Mouse (Mus musculus) fat pad, adult 2 months (tissue): ENCODE measurements around the gene Cwc25.
"Not testable (repeated sequence)": the region's sequence is repeated elsewhere in the genome, so short reads cannot be mapped to it uniquely, and the experiment has no call there.

Experiments
- DNase-seq: peaks from one replicate; pipeline ENCODE4 v3.0.0-alpha.2; 2011; ENCODE audit warnings: low read depth, low spot score; ENCODE audit errors: extremely low read depth

Cwc25 gene

GRCm38 (mm10) chr11:97734810-97735209, 31.5 kb downstream of the Cwc25 start:
- DNase-seq: not testable (repeated sequence)

- DNase-seq: no peak
These were observed 32.7 kb downstream of the Cwc25 start for GRCm38 (mm10) chr11:97733689-97734088.

GRCm38 (mm10) chr11:97728730-97729129, 37.6 kb downstream of the Cwc25 start:
- DNase-seq: no peak

- no peak for DNase-seq
These were observed 38.0 kb downstream of the Cwc25 start for GRCm38 (mm10) chr11:97728311-97728710.

GRCm38 (mm10) chr11:97723709-97724108, 42.6 kb downstream of the Cwc25 start:
- DNase-seq: no peak

GRCm38 (mm10) chr11:97721338-97721737, 45.0 kb downstream of the Cwc25 start:
- DNase-seq: no peak

- no peak for DNase-seq
These were observed 47.3 kb downstream of the Cwc25 start for GRCm38 (mm10) chr11:97719041-97719440.

- DNase-seq: no peak
These were observed 48.0 kb downstream of the Cwc25 start for GRCm38 (mm10) chr11:97718281-97718860.

GRCm38 (mm10) chr11:97717369-97718280, 48.7 kb downstream of the Cwc25 start:
- no peak for DNase-seq

- no peak for DNase-seq
These were observed 50.3 kb downstream of the Cwc25 start for GRCm38 (mm10) chr11:97716021-97716420.

- no peak for DNase-seq
These were observed 51.3 kb downstream of the Cwc25 start for GRCm38 (mm10) chr11:97714784-97715760.

GRCm38 (mm10) chr11:97714356-97714755, 52.0 kb downstream of the Cwc25 start:
- DNase-seq: no peak

GRCm38 (mm10) chr11:97713896-97714295, 52.5 kb downstream of the Cwc25 start:
- DNase-seq: no peak

GRCm38 (mm10) chr11:97712286-97712685, 54.1 kb downstream of the Cwc25 start:
- no peak for DNase-seq

GRCm38 (mm10) chr11:97711200-97711900, 55.0 kb downstream of the Cwc25 start:
- no peak for DNase-seq

- DNase-seq: not testable (repeated sequence)
These were observed 56.3 kb downstream of the Cwc25 start for GRCm38 (mm10) chr11:97710067-97710466.

- DNase-seq: peak; percentile 99
These were observed 63.1 kb downstream of the Cwc25 start, which contains the start of gene Psmb3 for GRCm38 (mm10) chr11:97703039-97703826. TSS of gene Psmb3 (plus strand) at chr11:97703399.

- DNase-seq: no peak
These were observed 64.0 kb downstream of the Cwc25 start for GRCm38 (mm10) chr11:97702393-97702745.

- DNase-seq: no peak
These were observed 64.6 kb downstream of the Cwc25 start for GRCm38 (mm10) chr11:97701581-97702392.
